Mouse (Mus musculus) limb, embryonic 12.5 days (tissue): ENCODE measurements around the gene Tbc1d22a. TPM values are rescaled to one million over a fixed set of nuclear protein-coding genes. Genes with fewer than 3 reads are reported as not detected.
"Not testable (repeated sequence)": the region's sequence is repeated elsewhere in the genome, so short reads cannot be mapped to it uniquely, and the experiment has no call there.

Experiments used
- ATAC-seq: fragments of 200-750 bp; cut with Nextera tagmentation; 2 replicates; pipeline ENCODE4 v1.8.0; 2017; ENCODE audit warnings: low read depth, moderate TSS enrichment; ENCODE audit not compliant: insufficient number of reproducible peaks, insufficient read depth, low FRiP score, low TSS enrichment
- H3K27ac ChIP-seq: fragments of 300-500 bp; sonication (generic); 2 replicates; pipeline ENCODE4 v1.5.1; 2016; ENCODE audit warnings: mild to moderate bottlenecking, moderate library complexity
- H3K27me3 ChIP-seq: fragments of 300-500 bp; sonication (generic); 2 replicates; pipeline ENCODE4 v1.6.1; 2016; ENCODE audit warnings: mild to moderate bottlenecking, moderate library complexity
- H3K36me3 ChIP-seq: fragments of 300-500 bp; sonication (generic); 2 replicates; pipeline ENCODE4 v1.6.1; 2016; ENCODE audit warnings: mild to moderate bottlenecking, moderate library complexity
- H3K4me1 ChIP-seq: fragments of 300-500 bp; sonication (generic); replicated peaks from 2 replicates; pipeline ENCODE4 v1.6.1; 2016
- H3K4me2 ChIP-seq: fragments of 300-500 bp; sonication (generic); 2 replicates; pipeline ENCODE4 v1.6.1; 2016; ENCODE audit warnings: mild to moderate bottlenecking, moderate library complexity
- H3K4me3 ChIP-seq: fragments of 300-500 bp; sonication (generic); replicated peaks from 2 replicates; pipeline ENCODE4 v1.5.1; 2016; ENCODE audit warnings: mild to moderate bottlenecking
- H3K9ac ChIP-seq: fragments of 300-500 bp; sonication (generic); replicated peaks from 2 replicates; pipeline ENCODE4 v1.6.1; 2016; ENCODE audit warnings: mild to moderate bottlenecking, moderate library complexity
- H3K9me3 ChIP-seq: fragments of 300-500 bp; sonication (generic); 2 replicates; pipeline ENCODE4 v1.6.1; 2016; ENCODE audit warnings: mild to moderate bottlenecking, moderate library complexity
- WGBS: fragments of 180-500 bp; shearing (Covaris S2); methylation state at CpG from one replicate; pipeline ENCODE4 v1.1.7; 2016; 5-methylcytosine and 5-hydroxymethylcytosine counted together
- polyA plus RNA-seq: library from polyadenylated mRNA; unstranded; fragments of >200 nt; fragmentation: Nextera tagmentation; extraction: Ambion mirVana; gene quantifications from 2 replicates; pipeline ENCODE4 v1.2.1, GENCODE M21; 2016

Tbc1d22a gene
- polyA plus RNA-seq, 1 experiment from 2014 or later: 12.1 TPM

GRCm38 (mm10) chr15:86191933-86192332, 22.3 kb upstream of the Tbc1d22a start:
- Histone ChIP-seq H3K27me3 (no peaks in the 10 kb centered on the region), H3K4me2 (no peak overlapping the region), H3K9ac (no peak overlapping the region), H3K36me3 (no peaks in the 10 kb centered on the region), H3K4me1 (peaks cover 4% of the 10 kb centered on the region; the same call in 1 of the 2 replicates), H3K27ac (no peak overlapping the region), H3K4me3 (no peak overlapping the region), H3K9me3 (no peaks in the 10 kb centered on the region)
- WGBS: 79% methylated on average over 3 of the region's 3 CpGs
- ATAC-seq: no peak

GRCm38 (mm10) chr15:86194676-86195453, 19.4 kb upstream of the Tbc1d22a start:
- H3K27me3 ChIP-seq, H3K4me1 ChIP-seq, H3K27ac ChIP-seq, H3K9ac ChIP-seq, H3K9me3 ChIP-seq, H3K36me3 ChIP-seq, H3K4me2 ChIP-seq, H3K4me3 ChIP-seq: not testable (repeated sequence)
- ATAC-seq: peak; percentile 95
- 70% methylated on average over 55 of the region's 55 CpGs for WGBS

- WGBS: 83% methylated on average over 5 of the region's 5 CpGs
- Histone ChIP-seq H3K9ac (no peak overlapping the region), H3K4me1 (peaks cover 11% of the 10 kb centered on the region; the same call in 1 of the 2 replicates), H3K36me3 (no peaks in the 10 kb centered on the region), H3K9me3 (no peaks in the 10 kb centered on the region), H3K4me2 (no peak overlapping the region), H3K27ac (no peak overlapping the region), H3K4me3 (no peak overlapping the region), H3K27me3 (no peaks in the 10 kb centered on the region; the same call in 1 of the 2 replicates)
- no peak for ATAC-seq
These were observed 15.2 kb upstream of the Tbc1d22a start for GRCm38 (mm10) chr15:86199052-86199451.

GRCm38 (mm10) chr15:86199482-86199881, 14.8 kb upstream of the Tbc1d22a start:
- ATAC-seq: no peak
- Histone ChIP-seq H3K4me2 (no peak overlapping the region), H3K27me3 (no peaks in the 10 kb centered on the region; the same call in 1 of the 2 replicates), H3K4me3 (no peak overlapping the region), H3K9me3 (no peaks in the 10 kb centered on the region), H3K27ac (no peak overlapping the region), H3K36me3 (no peaks in the 10 kb centered on the region), H3K9ac (no peak overlapping the region), H3K4me1 (peaks cover 12% of the 10 kb centered on the region; the same call in 1 of the 2 replicates)
- WGBS: 69% methylated on average over 4 of the region's 4 CpGs

GRCm38 (mm10) chr15:86200169-86200568, 14.1 kb upstream of the Tbc1d22a start:
- no peaks in the 10 kb centered on the region for H3K36me3 ChIP-seq
- H3K27ac ChIP-seq: no peak overlapping the region
- H3K27me3 ChIP-seq: no peaks in the 10 kb centered on the region; the same call in 1 of the 2 replicates
- no peak overlapping the region for H3K4me3 ChIP-seq
- 53% methylated on average over 4 of the region's 4 CpGs for WGBS
- H3K9ac ChIP-seq: no peak overlapping the region
- H3K9me3 ChIP-seq: no peaks in the 10 kb centered on the region
- no peak for ATAC-seq
- H3K4me2 ChIP-seq: no peak overlapping the region
- peaks cover 12% of the 10 kb centered on the region; the same call in 1 of the 2 replicates for H3K4me1 ChIP-seq

- Histone ChIP-seq H3K4me2 (no peak overlapping the region), H3K27ac (no peak overlapping the region), H3K4me3 (no peak overlapping the region), H3K27me3 (no peaks in the 10 kb centered on the region; the same call in 1 of the 2 replicates), H3K4me1 (peaks cover 12% of the 10 kb centered on the region; the same call in 1 of the 2 replicates), H3K36me3 (no peaks in the 10 kb centered on the region), H3K9me3 (no peaks in the 10 kb centered on the region), H3K9ac (no peak overlapping the region)
- ATAC-seq: no peak
- WGBS: 55% methylated on average over 4 of the region's 4 CpGs
These were observed 13.2 kb upstream of the Tbc1d22a start for GRCm38 (mm10) chr15:86201095-86201494.

- H3K4me2 ChIP-seq: no peak overlapping the region
- H3K4me3 ChIP-seq: no peak overlapping the region
- no peaks in the 10 kb centered on the region for H3K36me3 ChIP-seq
- WGBS: 83% methylated on average over 9 of the region's 9 CpGs
- peaks cover 12% of the 10 kb centered on the region; the same call in 1 of the 2 replicates for H3K4me1 ChIP-seq
- H3K27me3 ChIP-seq: no peaks in the 10 kb centered on the region; the same call in 1 of the 2 replicates
- ATAC-seq: no peak
- H3K27ac ChIP-seq: no peak overlapping the region
- H3K9me3 ChIP-seq: no peaks in the 10 kb centered on the region
- H3K9ac ChIP-seq: no peak overlapping the region
These were observed 12.4 kb upstream of the Tbc1d22a start for GRCm38 (mm10) chr15:86201696-86202330.

- H3K27ac ChIP-seq: no peak overlapping the region
- no peak for ATAC-seq
- H3K4me3 ChIP-seq: no peak overlapping the region
- no peaks in the 10 kb centered on the region for H3K36me3 ChIP-seq
- H3K9me3 ChIP-seq: no peaks in the 10 kb centered on the region
- no peak overlapping the region for H3K4me2 ChIP-seq
- WGBS: 44% methylated on average over 6 of the region's 6 CpGs
- peaks cover 12% of the 10 kb centered on the region; the same call in 1 of the 2 replicates for H3K4me1 ChIP-seq
- H3K9ac ChIP-seq: no peak overlapping the region
- no peaks in the 10 kb centered on the region; the same call in 1 of the 2 replicates for H3K27me3 ChIP-seq
These were observed 11.6 kb upstream of the Tbc1d22a start for GRCm38 (mm10) chr15:86202640-86203039.

- 75% methylated on average over 7 of the region's 7 CpGs for WGBS
- H3K4me2 ChIP-seq: no peak overlapping the region
- peaks cover 12% of the 10 kb centered on the region; the same call in 1 of the 2 replicates for H3K4me1 ChIP-seq
- ATAC-seq: no peak
- H3K4me3 ChIP-seq: no peak overlapping the region
- no peaks in the 10 kb centered on the region for H3K36me3 ChIP-seq
- no peak overlapping the region for H3K9ac ChIP-seq
- H3K9me3 ChIP-seq: no peaks in the 10 kb centered on the region
- H3K27me3 ChIP-seq: no peaks in the 10 kb centered on the region
- H3K27ac ChIP-seq: no peak overlapping the region
These were observed 10.9 kb upstream of the Tbc1d22a start for GRCm38 (mm10) chr15:86203292-86203793.

- 33% methylated on average over 7 of the region's 7 CpGs for WGBS
- Histone ChIP-seq H3K9ac (no peak overlapping the region), H3K9me3 (no peaks in the 10 kb centered on the region), H3K4me3 (no peak overlapping the region), H3K4me2 (peak overlapping the region; percentile 28), H3K27me3 (no peaks in the 10 kb centered on the region), H3K36me3 (no peaks in the 10 kb centered on the region), H3K4me1 (peaks cover 12% of the 10 kb centered on the region; the same call in 1 of the 2 replicates), H3K27ac (no peak overlapping the region)
- ATAC-seq: no peak
These were observed 10.2 kb upstream of the Tbc1d22a start for GRCm38 (mm10) chr15:86203942-86204561.

- peaks cover 12% of the 10 kb centered on the region; the same call in 1 of the 2 replicates for H3K4me1 ChIP-seq
- H3K9ac ChIP-seq: no peak overlapping the region
- no peak overlapping the region for H3K4me2 ChIP-seq
- H3K27me3 ChIP-seq: no peaks in the 10 kb centered on the region
- no peak for ATAC-seq
- no peak overlapping the region for H3K4me3 ChIP-seq
- no peaks in the 10 kb centered on the region for H3K36me3 ChIP-seq
- no peak overlapping the region for H3K27ac ChIP-seq
- H3K9me3 ChIP-seq: no peaks in the 10 kb centered on the region
- WGBS: 43% methylated on average over 2 of the region's 2 CpGs
These were observed 9.0 kb upstream of the Tbc1d22a start for GRCm38 (mm10) chr15:86205300-86205699.
